Mouse (Mus musculus) right cerebral cortex, adult 18-20 months (tissue): ENCODE data around the gene Myl6b.
"Not testable (repeated sequence)": the region's sequence is repeated elsewhere in the genome, so short reads cannot be mapped to it uniquely, and the experiment has no call there.

Source experiments
- DNase-seq: peaks from one replicate; pipeline ENCODE4 v3.0.0; 2022; ENCODE audit warnings: mixed read lengths

Myl6b gene

DNA sequence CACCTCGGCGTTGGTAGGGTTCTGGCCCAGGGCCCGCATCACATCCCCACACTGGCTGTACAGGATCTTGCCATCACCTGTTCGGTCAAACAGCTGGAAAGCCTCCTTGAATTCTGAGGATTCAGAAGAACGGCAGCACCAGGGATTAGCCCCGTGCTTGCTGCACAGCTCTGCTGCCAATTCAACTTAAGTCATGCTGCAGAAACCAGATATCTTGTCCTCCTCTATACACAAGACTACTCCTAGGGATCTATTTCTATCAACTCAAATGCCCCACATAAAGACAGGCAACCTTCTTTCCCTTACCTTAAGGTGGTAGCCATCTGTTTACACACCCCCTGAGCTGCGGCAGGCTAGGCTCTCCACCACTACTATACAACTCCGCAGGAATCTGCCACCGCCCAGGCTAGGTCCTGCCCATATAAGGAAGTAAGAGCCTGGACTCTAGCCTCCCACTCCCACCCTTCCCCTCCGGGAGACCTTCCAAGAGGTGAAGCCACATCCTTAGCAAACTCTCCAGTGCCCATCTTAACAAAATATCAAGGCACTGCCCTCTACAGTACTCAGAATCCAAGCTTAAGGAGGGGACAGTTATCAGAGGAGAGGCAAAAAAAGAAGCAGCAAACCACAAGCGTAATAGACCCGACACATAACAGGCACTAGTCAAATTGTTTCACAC lies 5.7 kb downstream of the Myl6b start:
- peak; percentile 73 for DNase-seq

DNA sequence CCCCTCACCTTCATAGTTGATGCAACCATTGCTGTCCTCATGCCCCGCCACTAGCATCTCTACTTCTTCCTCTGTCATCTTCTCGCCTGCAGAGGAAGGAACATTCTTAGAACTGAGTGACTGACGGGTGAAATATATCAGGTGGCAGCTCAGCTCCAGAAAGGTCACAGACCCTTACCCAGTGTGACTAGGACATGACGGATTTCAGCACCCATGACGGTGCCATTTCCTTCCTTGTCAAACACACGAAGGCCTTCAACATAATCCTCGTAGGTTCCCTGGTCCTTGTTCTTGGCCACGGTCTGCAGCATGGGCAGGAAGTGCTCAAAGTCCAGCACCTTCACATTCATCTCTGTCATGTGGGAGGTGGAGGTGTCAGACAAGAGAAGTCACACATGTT lies 6.4 kb downstream of the Myl6b start:
- not testable (repeated sequence) for DNase-seq

DNA sequence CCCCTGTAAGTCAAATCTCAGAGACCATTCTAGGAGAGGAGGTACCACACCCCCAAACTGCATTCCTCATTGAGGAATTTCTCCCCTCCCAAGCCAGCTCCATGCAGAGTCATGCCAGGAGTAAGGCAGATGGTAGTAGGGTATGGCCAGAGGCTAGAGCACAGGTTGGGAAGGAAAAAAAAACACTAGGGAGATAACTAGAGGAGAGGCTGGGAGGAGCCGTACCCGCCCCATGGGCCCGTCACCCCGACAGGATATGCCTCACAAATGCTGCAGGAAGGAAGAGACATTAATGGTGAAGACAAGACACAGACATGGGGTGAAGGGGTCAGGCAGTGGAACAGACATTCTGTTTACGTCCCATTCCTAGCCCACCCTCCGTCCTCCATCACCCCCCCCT lies 7.0 kb downstream of the Myl6b start:
- no peak for DNase-seq

DNA sequence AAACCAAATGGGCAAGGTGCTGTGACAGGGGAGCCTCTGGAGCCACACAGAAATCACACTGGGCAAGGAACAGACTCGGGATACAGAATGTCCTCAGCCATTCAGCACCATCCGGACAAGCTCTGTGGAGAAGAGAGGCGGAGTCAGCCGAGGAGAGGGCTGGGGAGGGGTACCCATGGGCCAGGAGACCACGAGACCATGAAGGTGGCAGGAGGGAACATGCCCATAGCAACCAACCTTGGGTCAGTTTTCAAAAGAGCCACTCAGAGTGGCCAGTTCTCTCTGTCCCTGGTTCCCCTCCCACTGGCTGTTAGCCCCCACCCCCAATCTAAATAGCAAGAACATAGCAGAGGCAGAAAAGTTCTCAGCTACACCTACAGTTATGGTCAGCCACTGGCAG lies 7.6 kb downstream of the Myl6b start:
- no peak for DNase-seq

DNA sequence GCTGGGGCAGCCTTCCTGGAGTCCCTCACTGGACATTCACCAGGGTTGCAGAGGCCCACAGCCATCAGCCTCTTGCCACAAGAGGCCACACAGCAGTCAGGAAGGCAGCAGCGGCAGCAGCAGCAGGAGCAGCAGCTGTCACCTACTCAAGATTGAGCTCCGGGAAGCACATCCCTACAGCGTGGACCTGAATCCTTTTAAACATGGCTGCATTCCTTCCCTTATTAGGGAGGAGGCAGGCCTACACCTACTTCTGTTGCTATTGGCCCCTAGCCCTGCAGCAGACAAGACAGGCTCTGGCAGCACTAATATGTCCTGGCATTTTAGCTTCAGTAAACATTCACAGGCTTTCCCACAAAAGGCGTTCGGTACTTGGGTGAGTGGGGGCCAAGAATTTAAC lies 8.3 kb downstream of the Myl6b start:
- DNase-seq: no peak

DNA sequence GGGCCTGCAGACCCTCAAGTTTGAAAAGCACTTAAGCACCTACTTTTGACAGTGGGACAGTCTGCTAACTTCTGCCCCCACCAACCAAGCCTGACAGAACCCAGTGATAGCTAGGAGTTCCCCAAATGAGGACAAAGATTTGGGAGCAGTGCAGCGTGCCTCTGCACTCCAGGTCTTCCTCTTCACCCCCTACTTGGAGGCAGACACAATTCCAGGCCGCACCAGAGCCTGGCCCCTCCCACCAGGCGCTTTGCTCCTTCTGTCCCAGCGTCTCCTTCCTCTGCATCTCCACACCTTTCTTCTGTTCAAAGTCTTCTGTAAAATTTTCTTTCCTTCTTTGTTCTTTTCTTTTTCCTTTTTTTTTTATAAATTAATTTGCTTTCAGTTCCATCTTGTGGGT lies 8.7 kb downstream of the Myl6b start:
- no peak for DNase-seq

DNA sequence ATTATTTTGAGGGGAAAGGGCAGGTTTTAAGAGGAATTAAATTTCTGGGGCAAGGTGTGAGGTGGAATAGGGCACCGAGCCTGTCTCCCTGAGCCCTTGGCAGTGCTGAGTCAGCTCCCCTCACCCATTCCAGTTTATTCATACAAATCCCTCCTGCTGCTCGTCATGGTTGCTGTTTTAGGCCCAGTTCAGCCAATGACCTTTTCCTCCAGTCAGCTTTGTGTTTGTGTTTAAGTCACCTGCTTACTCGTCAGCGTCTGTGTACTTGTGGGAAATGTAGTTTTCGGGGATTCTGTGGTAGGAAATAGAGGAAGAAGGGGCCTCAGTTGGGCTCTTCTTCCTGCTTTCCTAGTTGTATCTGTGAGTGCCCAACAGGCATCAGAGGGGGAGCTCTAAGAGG lies 9.1 kb downstream of the Myl6b start:
- no peak for DNase-seq

DNA sequence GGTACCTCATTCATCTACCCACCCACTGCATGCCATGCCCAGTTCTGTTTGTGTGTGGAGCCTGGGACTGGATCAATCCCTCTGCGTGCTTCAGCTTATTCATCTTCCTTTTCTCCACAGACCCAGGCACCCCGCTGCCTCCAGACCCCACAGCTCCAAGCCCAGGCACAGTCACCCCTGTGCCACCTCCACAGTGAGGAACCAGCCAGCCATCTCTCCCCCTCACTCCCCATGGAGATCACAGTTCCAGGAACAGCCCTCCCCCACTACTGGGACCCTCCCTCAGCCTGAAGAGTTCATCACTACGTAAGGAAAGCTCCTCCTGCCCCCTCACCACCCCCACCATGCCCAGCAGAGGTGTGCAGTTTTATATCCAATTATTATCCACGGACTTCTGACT lies 9.7 kb downstream of the Myl6b start:
- DNase-seq: no peak

DNA sequence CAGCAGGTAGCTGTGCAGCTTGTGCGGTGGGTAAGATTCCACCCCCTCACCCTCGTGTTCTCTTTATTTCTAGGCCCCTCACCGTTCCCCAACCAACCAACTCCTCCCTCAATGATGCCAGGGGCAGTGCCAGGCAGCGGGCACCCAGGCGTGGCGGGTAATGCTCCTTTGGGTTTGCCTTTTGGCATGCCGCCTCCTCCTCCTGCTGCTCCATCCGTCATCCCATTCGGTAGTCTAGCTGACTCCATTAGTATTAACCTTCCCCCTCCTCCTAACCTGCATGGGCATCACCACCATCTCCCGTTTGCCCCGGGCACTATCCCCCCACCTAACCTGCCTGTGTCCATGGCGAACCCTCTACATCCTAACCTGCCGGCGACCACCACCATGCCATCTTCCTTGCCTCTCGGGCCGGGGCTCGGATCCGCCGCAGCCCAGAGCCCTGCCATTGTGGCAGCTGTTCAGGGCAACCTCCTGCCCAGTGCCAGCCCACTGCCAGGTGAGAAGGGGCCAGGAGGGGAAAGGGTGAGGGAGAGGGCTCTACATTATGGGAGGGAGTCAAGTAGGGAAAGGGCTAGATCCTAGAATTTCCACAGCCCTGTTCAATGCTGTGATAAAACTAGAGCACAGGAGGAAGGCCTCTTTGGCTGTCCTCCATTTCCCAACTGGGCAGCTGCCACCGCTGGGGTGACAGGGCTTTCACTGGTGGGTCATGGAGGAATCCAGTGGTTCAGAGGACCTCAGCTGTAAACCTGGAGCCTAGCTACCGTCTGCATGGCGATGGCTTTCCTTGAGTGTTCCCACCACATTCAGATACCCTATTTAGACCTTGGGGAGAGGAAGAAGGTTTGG lies 10.4 kb downstream of the Myl6b start:
- no peak for DNase-seq

DNA sequence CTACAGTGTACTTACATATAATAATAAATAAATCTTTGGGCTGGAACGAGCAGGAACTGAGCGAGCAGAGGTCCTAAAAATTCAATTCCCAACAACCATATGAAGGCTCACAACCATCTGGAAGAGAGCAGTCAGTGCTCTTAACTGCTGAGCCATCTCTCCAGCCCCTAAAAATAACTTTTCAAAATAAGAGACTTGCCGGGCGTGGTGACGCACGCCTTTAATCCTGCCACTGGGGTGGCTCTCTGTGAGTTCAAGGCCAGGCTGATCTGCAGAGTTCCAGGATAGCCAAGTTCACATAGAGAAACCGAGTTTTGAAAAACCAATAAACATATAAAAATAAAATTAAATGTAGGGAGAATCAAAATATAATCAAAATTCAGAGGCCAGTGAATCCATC lies 12.1 kb downstream of the Myl6b start:
- DNase-seq: no peak

DNA sequence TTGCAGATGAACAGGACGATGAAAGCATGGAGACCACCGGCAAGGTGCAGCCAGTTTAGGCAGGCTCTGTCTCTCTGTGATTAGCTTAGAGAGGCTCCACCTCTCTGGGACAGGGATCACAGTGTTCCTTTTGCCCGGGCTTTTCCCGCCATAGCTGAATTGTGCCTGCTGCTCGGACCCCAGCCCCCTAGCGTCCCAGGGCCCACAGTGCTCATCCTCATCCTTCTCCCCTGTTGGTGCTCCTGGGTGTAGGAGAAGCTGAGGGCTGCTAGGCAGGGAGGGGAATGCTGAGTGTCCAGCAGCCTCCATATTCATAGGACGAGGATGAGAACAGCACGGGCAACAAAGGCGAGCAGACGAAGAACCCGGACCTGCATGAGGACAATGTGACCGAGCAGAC lies 24.1 kb downstream of the Myl6b start:
- DNase-seq: no peak

DNA sequence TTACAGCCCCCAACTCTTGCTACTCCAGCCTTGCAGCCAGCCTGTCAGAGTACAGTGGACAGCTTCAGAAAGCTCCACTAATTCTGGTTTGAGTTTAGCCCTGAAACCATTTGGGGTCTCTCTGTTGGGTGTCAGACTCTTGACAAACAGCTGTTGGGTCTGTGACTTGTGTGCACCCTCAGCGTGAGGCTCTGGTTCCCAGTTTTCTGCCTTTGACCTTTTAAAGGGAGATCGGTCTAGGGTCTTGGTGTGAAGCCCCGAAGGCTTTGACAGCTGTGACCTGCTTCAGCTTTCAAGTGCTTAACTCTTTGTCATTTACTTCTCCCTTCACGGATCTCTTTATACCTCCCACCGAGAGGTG lies 38.2 kb downstream of the Myl6b start:
- DNase-seq: no peak

DNA sequence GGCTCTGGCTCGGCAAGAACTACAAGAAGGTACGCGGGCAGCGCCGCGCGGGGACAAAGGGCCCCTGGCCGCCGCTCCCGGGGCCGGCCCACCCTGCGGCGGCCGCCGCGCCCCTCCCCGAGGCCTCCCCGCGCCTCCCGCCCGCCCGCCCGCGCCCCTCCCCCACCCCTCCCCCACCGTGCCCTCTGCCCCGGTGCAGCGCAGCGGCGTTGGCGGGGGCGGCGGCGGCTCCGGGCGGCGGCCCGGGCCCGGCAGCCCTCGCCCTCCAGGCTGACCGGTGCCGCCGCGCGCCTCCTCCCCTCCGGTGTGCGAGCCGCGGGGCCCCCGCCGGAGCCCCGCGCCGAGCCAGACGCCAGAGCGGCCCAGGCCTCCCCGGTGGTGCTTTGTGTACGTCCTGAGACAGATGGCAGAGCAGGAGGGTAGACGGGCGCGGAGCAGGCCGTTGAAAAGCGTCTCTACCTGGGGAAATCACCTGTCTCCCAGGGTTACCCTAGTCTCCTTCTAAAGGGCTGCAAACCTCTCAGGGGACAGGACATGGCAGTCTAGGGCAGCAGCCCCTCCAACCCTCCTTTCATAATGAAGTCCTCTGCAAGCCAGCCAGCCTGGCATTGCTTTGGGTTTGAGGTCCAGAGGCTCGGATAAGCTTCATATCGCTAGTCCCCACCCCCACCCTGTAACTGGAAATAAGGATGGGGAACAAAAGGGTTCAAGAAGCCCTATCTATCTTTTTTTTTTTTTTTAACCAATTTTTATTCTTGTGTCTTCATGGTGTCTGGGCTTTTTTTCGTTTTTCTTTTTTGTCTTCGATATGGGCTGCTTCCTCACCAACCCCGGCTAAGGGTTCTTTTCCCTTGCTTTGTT lies 38.8 kb downstream of the Myl6b start:
- DNase-seq: peak; percentile 35

DNA sequence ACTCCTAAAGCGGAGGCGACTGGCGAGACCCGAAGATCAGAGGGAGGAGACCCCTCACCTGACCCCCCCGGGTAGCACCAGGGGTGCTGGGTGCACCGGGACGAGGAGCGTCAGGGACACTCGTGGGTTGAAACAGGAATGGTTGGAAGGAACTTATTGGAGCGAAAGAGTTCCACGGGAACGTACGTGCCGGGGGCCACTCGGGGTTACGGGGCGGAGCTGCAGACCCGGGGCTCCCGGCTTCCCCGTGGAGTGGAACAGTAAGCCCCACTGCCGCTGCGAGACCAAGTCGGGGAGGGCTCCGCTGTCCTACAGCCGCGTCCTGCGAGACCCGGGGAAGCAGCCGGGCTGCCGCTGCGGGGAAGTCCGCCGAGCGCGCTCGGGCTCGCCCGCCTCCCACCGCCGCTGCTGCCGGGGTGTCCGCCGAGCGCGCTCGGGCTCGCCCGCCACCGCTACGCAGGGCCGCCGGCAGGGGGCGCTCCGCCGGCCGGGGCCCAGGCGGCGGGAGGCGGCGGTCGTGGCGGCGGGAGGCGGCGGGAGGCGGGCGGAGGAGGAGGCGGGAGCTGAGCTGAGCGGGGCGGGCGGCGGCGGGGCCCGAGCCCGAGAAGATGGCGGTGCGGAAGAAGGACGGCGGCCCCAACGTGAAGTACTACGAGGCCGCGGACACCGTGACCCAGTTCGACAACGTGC lies 39.6 kb downstream of the Myl6b start, which contains the start of gene Smarcc2:
Gene Smarcc2 (plus strand): TSS at position 530 of the 690 bp plus-strand sequence.
- peak; percentile 85 for DNase-seq

DNA sequence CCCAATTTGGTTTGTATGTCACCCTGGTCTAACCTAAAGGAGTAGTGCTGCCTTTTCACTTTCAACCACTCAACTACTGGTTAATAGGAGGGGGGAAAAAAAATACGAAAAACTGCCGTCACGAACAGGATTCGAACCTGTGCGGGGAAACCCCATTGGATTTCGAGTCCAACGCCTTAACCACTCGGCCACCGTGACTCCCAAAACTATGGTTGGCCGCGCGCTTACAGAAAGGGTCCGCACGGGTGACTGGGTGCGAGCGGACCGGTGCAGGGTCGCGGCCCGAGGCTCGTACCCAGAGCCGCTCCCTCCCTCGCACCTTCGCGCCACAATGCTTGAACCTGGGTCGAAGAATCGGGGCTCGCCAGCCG lies 40.2 kb downstream of the Myl6b start:
- peak; percentile 87 for DNase-seq

DNA sequence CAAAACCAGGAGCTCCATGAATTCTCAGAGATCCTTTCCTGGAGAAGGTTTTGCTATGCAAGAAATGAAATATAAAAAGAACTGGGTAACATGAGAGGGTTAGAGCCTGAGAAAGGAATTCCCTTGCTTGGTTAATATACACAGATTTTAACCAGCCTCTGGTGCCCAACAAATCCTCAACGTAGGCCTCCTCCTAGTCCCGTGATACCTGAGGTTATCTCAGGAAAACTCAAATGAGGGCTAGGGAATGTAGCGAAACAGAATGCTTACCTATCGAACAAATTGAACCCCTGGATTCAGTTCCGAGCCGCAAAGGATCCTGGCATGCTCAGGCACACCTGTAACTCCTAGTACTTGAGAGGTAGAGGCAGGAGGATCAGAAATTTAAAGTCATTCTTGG lies 40.8 kb downstream of the Myl6b start:
- DNase-seq: no peak

DNA sequence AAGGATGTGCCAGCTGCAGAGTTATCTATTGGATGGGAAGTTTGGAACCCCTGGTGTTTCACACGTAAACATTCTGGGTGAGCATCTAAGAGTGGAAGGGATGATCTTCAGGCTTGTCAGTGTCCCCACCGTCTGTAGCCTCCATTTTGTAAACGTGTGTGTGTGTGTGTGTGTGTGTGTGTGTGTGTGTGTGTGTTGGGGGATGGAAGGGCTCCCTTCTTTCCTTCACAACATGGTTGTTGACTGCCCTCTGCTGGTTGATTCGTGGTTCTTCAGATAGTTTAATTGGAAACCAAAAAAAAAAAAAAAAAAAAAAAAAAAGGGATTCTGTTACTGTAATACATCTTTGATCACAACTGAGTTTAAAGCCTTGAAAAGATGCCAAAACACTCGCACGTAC lies 43.2 kb downstream of the Myl6b start:
- DNase-seq: peak; percentile 71

DNA sequence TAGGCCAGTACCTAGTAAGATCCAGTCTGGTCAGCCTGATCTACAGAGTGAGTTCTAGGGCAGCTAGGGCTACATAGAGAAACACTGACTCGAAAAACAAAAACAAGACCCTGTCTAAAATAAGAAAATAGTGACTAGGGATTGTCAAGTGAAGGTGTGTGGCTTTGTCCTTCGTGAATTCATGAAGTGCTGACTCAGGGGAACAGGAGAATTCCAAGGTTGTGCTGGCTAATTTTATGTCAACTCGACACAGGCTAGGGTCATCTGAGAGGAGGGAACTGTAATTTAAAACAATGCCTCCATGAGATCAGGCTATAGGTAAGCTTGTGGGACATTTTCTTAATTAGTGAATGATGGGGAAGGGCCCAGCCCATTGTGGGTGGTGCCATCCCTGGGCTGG lies 44.0 kb downstream of the Myl6b start:
- DNase-seq: no peak

DNA sequence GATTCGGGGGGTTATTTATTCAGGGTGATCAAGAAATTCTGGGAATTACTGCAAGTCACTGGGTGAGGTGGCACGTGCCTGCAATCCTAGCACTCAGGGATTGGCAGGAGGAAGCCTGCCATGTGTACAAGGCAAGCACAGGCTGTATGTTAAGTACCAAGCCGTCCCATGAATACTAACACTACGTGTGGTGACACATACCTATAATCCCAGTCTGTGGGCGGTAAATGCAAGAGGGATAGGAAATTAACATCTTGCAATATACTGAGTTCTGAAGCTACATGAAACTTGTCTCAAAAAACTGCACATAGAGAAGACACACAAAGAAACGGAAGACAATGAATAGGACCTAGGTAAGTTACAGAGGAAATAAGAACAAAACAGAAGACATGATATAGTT lies 47.5 kb downstream of the Myl6b start:
- DNase-seq: no peak

DNA sequence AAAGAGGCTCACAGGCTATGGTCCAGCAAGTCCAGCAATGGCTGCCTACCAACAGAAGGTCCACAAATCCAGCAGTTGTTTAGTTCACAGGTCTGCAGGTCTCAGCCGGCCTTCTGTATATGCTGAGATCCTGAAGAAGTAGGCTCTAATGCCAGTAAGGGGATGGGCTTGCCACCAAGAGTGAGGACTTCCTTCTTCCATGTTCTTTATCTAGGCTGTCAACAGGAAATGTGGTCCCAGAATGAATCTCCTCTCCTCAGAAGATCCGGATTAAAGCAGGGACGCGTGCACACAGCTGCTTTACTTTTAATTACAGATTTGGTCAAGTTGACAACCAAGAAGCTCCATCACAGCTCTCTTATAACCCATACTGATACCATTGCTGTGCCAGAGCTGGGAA lies 53.1 kb downstream of the Myl6b start:
- DNase-seq: no peak

DNA sequence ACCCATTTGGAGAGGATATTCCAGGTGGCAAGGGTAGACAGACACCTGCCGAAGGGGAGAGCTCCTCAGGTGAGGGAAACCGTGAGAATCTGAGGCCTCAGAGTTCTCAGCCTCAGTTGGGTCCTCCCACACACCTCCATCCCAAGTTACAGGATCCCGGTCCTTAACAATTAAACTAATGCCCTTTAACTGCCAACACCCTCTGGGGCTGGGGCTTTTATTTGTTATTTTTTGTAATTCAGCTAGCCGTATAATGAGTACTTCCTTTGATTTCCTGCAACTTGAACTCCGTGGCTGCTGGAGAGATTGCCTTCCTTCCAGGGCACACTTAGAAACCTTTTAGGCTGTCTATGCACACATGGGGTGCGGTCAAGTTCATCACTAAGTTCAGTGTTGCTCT lies 54.1 kb downstream of the Myl6b start:
- DNase-seq: no peak
